Mouse (Mus musculus): Measurements from ENCODE around the gene Gm45799. TPM values are rescaled to one million over a fixed set of nuclear protein-coding genes. Genes with fewer than 3 reads are reported as not detected.

Gene Gm45799
- total RNA-seq, 2 experiments from 2014 or later: 0.57 to 0.98 TPM

GRCm38 (mm10) chr7:105640894-105641255, 523 bp downstream of the Gm45799 start:
- DNase-seq (ENCODE audit: low spot score): no peak

- DNase-seq (ENCODE audit: low spot score): no peak
Measured at GRCm38 (mm10) chr7:105641936-105642335, 1.6 kb downstream of the Gm45799 start.

DNA sequence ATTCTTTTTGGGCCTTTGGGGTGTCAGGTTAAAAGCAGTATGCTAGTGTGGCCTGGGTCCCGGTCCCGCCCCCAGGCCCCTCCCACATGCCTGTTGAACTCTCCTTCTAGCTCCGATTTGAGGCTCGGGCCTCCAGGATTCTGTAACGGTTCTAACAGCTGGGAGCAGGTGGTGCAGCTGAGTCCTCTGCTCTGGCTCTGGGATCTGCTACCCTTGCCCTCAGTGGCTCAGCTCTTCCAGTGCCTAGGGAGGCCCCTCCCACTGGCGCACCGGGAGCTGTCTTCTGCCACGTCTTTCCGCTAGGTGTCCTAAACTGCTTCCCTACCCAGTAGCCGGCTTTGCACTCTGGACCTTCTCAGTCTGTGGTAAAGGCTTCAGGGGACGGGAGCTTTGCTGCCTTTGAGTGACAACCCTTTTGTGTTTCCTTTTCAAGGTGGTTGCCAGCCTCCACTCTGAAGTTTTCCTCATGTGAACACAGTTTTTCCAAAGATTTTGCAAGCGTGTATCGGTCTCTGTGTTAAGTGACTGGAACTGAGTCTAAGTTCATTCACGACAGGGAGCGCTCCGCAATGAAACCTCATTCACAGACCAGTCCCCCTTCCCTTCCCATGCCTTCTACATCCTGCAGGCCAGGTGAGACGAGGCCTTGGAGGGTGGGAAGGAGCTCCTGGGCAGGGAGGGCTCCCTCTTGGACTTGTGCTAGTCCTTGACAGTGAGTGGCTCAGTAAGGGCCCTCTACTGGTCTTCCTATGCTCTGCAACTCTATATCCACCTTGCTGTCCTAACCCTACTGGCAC, 10.5 kb downstream of the Gm45799 start, which contains the start of gene Dnhd1:
TSS of gene Dnhd1 (plus strand) at position 189 of the 797 bp plus-strand sequence.
- DNase-seq (ENCODE audit: low spot score): peak; percentile 79

GRCm38 (mm10) chr7:105685541-105686197, 45.3 kb downstream of the Gm45799 start:
- DNase-seq (ENCODE audit: low spot score): no peak

- no peak for DNase-seq (ENCODE audit: low spot score)
Measured at GRCm38 (mm10) chr7:105690875-105691274, 50.5 kb downstream of the Gm45799 start.

DNA sequence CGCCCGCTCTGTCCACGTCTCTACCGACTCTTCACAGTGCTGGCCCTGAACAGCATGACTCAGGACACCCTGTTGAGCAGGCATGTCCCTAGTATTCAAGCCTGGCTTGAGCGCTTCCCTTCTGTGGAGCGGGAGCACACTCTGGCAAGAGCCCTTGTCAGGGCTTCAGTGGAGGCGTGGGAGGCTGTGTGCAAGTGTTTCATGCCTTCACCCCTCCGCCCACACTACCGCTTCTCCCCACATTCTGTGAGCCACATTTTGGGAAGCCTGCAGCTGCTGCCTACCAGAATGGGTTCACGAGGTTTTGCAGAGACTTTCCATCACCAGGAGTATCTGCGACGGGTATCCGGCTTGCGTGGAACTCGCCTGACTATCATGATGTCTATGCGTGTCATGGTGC, 62.8 kb downstream of the Gm45799 start:
- no peak for DNase-seq (ENCODE audit: low spot score)

- DNase-seq (ENCODE audit: low spot score): no peak
Measured at GRCm38 (mm10) chr7:105703816-105704215, 63.5 kb downstream of the Gm45799 start.

DNA sequence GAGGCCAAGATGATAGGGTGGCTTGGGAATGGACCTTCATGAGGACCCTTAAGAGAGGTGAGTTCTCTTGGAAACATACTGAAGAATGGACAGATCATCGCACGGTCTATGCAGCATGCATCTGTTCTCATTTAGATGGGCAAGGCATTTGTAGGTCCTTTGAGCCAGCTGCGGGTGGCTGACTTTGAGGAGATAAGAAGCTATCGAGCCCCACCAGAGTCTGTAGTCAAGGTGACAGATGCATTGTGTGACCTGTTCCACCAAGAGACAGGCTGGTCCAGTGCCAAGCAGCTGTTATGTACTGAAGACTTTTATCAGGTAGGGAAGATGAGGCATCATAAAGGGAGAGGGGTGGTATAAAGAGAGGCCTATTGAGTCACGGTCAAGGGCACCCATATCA, 68.4 kb downstream of the Gm45799 start:
- DNase-seq (ENCODE audit: low spot score): no peak

DNA sequence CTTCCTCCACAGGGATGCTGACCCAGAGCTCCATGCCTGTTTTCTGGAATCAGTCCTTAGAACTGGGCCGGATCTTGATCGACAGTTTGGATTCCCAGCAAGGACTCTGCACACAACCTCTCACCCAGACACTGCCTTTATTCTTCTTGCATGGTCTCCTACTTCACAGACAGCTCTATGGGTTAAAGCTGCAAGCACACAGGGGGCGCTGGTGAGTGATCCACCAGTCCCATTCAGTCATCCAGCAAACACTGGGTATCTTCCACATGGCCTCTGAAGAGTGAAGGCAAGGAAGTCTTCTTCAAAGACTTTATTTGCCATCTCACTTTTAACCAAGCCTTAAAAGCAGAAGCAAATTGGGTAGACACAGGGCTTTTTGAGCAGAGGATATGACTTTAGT, 75.0 kb downstream of the Gm45799 start:
- no peak for DNase-seq (ENCODE audit: low spot score)

- DNase-seq (ENCODE audit: low spot score): no peak
Measured at GRCm38 (mm10) chr7:105721916-105722315, 81.6 kb downstream of the Gm45799 start.

DNA sequence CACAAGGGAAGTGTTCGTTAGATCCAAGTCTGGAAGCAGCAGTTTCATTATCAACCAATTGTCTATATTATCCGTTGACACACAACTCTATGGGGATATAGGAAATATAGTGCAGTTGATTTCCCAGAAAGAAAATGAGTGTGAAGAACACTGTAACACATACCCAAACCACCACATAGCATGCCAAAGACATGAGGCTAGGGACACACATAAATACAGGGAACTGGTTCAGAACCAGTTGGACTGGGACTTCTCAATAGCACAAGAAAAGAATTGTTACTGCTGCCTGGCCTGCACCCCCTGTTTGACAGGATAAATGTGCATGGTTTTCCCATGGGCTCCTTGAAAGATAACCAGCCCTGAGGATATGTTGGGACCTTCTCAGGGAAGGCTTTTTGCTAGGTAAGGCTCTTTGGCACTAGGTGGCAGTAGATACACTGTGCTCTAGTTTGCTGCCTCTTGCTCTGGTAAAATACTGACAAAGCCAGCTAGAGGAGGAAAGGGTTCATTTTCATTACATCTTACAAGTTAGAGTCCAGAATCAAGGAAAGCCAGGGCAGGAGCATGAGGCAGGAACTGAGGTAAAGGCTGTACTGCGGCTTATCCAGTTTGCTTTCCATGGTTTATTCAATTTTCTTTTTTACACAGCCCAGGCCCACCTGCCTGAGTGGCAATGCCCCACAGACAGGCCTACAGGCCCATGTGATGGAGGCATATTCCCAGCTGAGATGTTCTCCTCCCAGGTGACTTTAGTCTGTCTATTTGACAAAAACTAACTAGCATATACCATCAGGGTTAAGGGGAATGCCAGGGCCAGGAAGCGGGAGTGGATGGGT, 86.0 kb downstream of the Gm45799 start:
- peak; percentile 55 for DNase-seq (ENCODE audit: low spot score)

GRCm38 (mm10) chr7:105726980-105727325, 86.6 kb downstream of the Gm45799 start:
- no peak for DNase-seq (ENCODE audit: low spot score)

DNA sequence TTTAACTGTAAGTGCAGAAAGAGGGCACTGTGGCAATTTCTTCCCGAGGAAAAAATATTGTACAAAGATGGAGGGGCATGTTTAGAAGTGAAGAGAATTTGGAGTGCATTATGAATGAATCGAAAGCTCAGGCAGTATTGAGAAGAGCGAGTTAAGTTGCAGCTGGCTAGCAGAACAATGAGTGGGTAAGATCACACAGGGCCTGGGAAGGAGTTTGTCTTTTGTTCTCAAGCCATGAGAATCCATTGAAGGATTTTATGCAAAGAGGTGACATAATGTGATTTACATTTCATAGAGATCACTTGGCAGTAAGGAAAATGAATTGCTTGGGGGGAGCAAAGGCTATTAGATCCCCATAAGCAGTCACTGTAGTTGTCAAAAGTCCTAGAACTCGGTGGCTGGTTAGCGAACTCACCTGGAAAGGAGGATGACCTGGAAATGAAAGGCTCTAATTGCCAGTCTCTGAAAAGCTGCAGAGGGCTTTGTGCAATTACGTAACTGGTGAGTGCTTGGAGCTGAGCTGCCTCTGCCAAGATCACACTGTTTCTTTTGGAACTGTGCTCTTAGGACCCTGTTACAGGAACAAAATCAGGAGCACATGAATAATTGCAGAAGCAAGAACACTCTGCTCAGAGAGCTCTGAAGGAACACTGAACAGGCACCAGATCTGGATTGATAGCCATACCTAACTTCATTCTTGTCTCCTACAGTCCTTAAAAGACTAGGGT, 88.5 kb downstream of the Gm45799 start:
- DNase-seq (ENCODE audit: low spot score): no peak

DNA sequence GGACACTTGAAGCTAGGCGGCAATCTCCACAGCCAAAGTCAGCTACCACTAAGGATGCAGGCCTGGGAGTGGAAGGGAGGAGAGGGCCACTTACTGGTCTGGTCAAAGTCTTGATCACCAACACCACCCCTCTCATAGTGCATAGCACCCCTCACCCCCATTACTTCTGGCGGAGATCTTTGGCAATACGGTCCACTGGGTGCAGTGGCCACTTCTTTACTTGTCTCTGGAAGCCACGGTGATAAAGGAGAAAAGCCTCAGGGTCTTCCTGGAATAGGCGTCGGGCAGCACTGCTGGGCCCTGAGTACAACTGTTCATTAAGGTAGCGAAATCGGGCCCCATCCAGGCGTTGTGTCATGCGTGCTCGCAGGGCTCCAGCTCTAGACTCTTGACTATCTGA, 93.5 kb downstream of the Gm45799 start:
- DNase-seq (ENCODE audit: low spot score): no peak

Other genes with a start within 250 kb of the Gm45799 start
- 10 to 100 TPM; 11.0 to 12.2 TPM for gene Fam160a2, start 240.5 kb upstream of the Gm45799 start, total RNA-seq (2021)
- not detected for gene Cnga4, start 236.0 kb upstream of the Gm45799 start, total RNA-seq (2021)
- gene Cckbr, start 214.8 kb upstream of the Gm45799 start, total RNA-seq (2021): not detected
- 10 to 100 TPM in 1 of 2 experiments, 1 to 10 TPM in 1; 9.1 to 13.0 TPM for gene Cavin3, start 158.3 kb upstream of the Gm45799 start, total RNA-seq (2021)
- gene Smpd1, start 86.2 kb upstream of the Gm45799 start, total RNA-seq (2021): 10 to 100 TPM; 49.7 to 53.4 TPM
- gene Apbb1, start 58.9 kb upstream of the Gm45799 start, total RNA-seq (2021): 1 to 10 TPM; 7.4 to 7.5 TPM
- gene Hpx, start 40.4 kb upstream of the Gm45799 start, total RNA-seq (2021): 1 to 10 TPM in 1 of 2 experiments, not detected in 1; 1.6 TPM
- gene Trim3, start 7.0 kb upstream of the Gm45799 start, total RNA-seq (2021): 10 to 100 TPM; 12.6 to 13.8 TPM
- gene Timm10b, start 496 bp upstream of the Gm45799 start, total RNA-seq (2021): 10 to 100 TPM; 58.3 to 59.7 TPM
- gene Arfip2, start 136 bp upstream of the Gm45799 start, total RNA-seq (2021): 1 to 10 TPM; 5.3 to 7.4 TPM
- gene Dnhd1, start 10.3 kb downstream of the Gm45799 start, total RNA-seq (2021): under 1 TPM; 0.14 to 0.33 TPM
- gene Ilk, start 96.0 kb downstream of the Gm45799 start, total RNA-seq (2021): 10 to 100 TPM; 38.4 to 44.4 TPM
- 10 to 100 TPM in 1 of 2 experiments, 1 to 10 TPM in 1; 10.0 to 10.5 TPM for gene Rrp8, start 96.8 kb downstream of the Gm45799 start, total RNA-seq (2021)
- 10 to 100 TPM; 89.8 to 98.3 TPM for gene Taf10, start 103.8 kb downstream of the Gm45799 start, total RNA-seq (2021)
- 10 to 100 TPM; 41.7 to 52.2 TPM for gene Tpp1, start 111.7 kb downstream of the Gm45799 start, total RNA-seq (2021)
- gene Dchs1, start 147.1 kb downstream of the Gm45799 start, total RNA-seq (2021): 1 to 10 TPM; 2.1 to 3.7 TPM
- 100 to 1,000 TPM; 103 to 104 TPM for gene Mrpl17, start 170.5 kb downstream of the Gm45799 start, total RNA-seq (2021)

Measured in gastrocnemius, adult 18-20 months (tissue).